Mouse (Mus musculus) erythroblast, embryonic 14.5 days (primary cell): ENCODE measurements around the gene Pcx.

ENCODE experiments used
- GATA1 ChIP-seq: IDR thresholded peaks from 2 replicates; pipeline ENCODE4 v1.6.1; 2012; ENCODE audit warnings: low read length, inconsistent platforms, mixed read lengths
- TAL1 ChIP-seq: IDR thresholded peaks from 3 replicates; pipeline ENCODE4 v1.6.1; 2012; ENCODE audit warnings: low read length, inconsistent platforms, mixed read lengths

- no peak for TF ChIP-seq TAL1
- no peak for TF ChIP-seq GATA1
These were observed 73.6 kb downstream of the Pcx start for GRCm38 (mm10) chr19:4583856-4584255.
